Mouse (Mus musculus) neural tube, embryonic 14.5 days (tissue): ENCODE data around the gene Stk11. TPM values are rescaled to one million over a fixed set of nuclear protein-coding genes. Genes with fewer than 3 reads are reported as not detected.

Source experiments
- ATAC-seq: fragments of 200-750 bp; cut with Nextera tagmentation; 2 replicates; pipeline ENCODE4 v1.8.0; 2017; ENCODE audit warnings: low read depth, mild to moderate bottlenecking, moderate TSS enrichment, moderate library complexity
- H3K27ac ChIP-seq: fragments of 300-500 bp; sonication (generic); 2 replicates; pipeline ENCODE4 v1.5.1; 2014; ENCODE audit warnings: low read depth, mild to moderate bottlenecking, control low read depth, low read length, moderate library complexity, mixed read lengths
- H3K27me3 ChIP-seq: fragments of 300-500 bp; sonication (generic); 2 replicates; pipeline ENCODE4 v1.6.1; 2014; ENCODE audit warnings: low read length; ENCODE audit not compliant: control insufficient read depth, insufficient read depth
- H3K36me3 ChIP-seq: fragments of 300-500 bp; sonication (generic); 2 replicates; pipeline ENCODE4 v1.6.1; 2014; ENCODE audit warnings: low read length, mixed read lengths; ENCODE audit not compliant: control insufficient read depth, insufficient read depth
- H3K4me1 ChIP-seq: fragments of 300-500 bp; sonication (generic); 2 replicates; pipeline ENCODE4 v1.6.1; 2014; ENCODE audit warnings: low read length; ENCODE audit not compliant: control insufficient read depth, insufficient read depth
- H3K4me2 ChIP-seq: fragments of 300-500 bp; sonication (generic); 2 replicates; pipeline ENCODE4 v1.6.1; 2014; ENCODE audit warnings: mild to moderate bottlenecking, low read depth, low read length, control low read depth
- H3K4me3 ChIP-seq: fragments of 300-500 bp; sonication (generic); 2 replicates; pipeline ENCODE4 v1.5.1; 2014; ENCODE audit warnings: low read depth, low read length, control low read depth, mixed read lengths
- H3K9ac ChIP-seq: fragments of 300-500 bp; sonication (generic); replicated peaks from 2 replicates; pipeline ENCODE4 v1.6.1; 2014; ENCODE audit warnings: low read depth, mild to moderate bottlenecking, control low read depth, low read length, mixed read lengths
- H3K9me3 ChIP-seq: fragments of 300-500 bp; sonication (generic); 2 replicates; pipeline ENCODE4 v1.6.1; 2016; ENCODE audit warnings: low read length; ENCODE audit not compliant: control insufficient read depth
- WGBS: fragments of 180-500 bp; shearing (Covaris S2); extraction: QIAGEN DNeasy Blood & Tissue Kit; methylation state at CpG from one replicate; pipeline ENCODE4 v1.1.7; 2014; 5-methylcytosine and 5-hydroxymethylcytosine counted together
- polyA plus RNA-seq: library from polyadenylated mRNA; unstranded; fragments of >200 nt; fragmentation: Nextera tagmentation; extraction: Ambion mirVana; gene quantifications from 2 replicates; pipeline ENCODE4 v1.2.1, GENCODE M21; 2014

Gene Stk11
- polyA plus RNA-seq, 1 experiment from 2014 or later = 26.0 TPM

DNA sequence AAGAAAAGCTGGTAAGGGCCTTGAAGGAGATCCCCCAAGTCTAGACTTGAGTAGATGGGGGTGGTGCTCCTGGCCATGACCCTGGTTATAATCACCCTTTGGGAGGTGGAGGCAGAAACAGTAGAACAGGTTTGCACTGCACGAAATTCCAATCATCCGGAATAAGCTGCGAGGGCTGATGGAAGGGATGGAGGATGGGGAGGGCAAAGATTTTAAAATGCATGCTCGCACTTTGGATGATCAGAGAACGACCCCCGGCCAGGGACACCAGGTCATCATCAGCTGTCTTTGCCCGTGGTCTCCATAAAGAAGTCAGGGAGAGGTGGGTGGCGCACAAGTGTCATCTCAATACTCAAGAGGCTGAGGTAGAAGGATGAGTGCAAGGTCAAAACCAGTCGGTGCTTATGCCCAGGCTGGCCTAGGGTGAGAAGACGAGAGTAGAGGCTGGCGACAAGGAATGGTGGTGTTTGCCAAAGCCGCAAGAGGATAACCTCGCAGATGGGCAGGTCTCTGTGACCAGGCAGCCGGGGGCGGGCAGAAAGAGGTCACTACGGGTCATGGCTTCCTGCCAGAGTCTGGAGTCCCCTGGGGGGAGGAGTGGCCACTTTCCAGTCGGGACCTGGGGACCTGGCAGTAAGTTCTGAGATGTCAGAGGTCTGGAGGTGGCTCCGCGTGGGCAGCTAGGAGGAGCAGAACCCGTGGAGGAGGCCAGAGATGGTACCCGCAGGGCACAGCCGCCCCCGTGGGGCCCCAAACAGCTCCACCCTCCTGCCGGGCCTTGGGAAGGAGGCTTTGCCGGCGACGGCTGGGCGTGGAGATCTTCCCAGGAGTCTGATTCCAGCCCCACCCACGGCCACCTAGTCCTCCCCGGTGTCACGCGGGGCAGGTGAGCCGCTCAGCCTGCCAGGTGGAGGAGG, 45.1 kb downstream of the Stk11 start:
- Histone ChIP-seq H3K4me3 (peak overlapping the region; percentile 37), H3K36me3 (peaks cover 20% of the 10 kb centered on the region), H3K4me2 (peak overlapping the region; percentile 51; the same call in 1 of the 2 replicates), H3K9ac (peak overlapping the region; percentile 11; the same call in 1 of the 2 replicates), H3K4me1 (peaks cover 40% of the 10 kb centered on the region), H3K9me3 (no peaks in the 10 kb centered on the region), H3K27ac (peak overlapping the region; percentile 71), H3K27me3 (no peaks in the 10 kb centered on the region)
- 2% methylated on average over 30 of the region's 33 CpGs for WGBS
- ATAC-seq = no peak

DNA sequence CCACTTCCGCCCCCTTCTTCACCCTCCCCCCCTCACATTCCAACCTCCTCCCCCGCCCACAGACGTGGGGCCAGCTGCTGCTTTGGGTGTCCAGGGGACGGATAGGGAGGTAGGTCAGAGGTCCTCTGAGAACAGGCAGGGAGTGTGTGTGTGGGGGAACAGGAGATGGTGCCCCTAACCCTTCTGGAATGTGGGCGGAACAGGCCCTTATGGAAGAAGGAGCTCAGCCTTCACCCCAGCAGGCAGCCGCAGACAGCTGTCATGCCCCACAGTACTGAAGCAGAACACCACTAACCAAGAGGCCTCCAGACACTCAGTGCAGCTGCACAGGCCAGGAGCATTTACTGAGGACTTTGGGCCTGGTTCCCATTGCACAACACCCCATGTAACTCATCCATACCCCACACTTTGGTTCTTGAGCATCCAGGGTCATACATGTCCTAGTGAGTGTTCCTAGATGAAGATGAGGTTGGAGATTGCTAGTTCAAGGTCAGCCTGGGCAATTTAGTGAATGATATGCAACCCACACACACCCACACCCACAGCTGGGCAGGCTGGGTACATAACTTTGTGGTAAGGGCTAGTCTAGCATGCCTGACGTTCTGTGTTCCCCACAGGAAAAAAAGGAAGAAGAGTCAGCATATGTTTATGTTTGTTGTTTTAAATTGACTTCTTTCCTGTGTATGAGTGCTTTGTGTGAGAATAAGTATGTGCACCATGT, 46.1 kb downstream of the Stk11 start:
- ATAC-seq = no peak
- Histone ChIP-seq H3K4me1 (peaks cover 43% of the 10 kb centered on the region), H3K27me3 (no peaks in the 10 kb centered on the region), H3K9ac (no peak overlapping the region), H3K4me3 (no peak overlapping the region), H3K27ac (no peak overlapping the region; the same call in 1 of the 2 replicates), H3K36me3 (peaks cover 11% of the 10 kb centered on the region), H3K9me3 (no peaks in the 10 kb centered on the region), H3K4me2 (peak overlapping the region; percentile 51; the same call in 1 of the 2 replicates)
- 13% methylated on average over 7 of the region's 7 CpGs for WGBS

DNA sequence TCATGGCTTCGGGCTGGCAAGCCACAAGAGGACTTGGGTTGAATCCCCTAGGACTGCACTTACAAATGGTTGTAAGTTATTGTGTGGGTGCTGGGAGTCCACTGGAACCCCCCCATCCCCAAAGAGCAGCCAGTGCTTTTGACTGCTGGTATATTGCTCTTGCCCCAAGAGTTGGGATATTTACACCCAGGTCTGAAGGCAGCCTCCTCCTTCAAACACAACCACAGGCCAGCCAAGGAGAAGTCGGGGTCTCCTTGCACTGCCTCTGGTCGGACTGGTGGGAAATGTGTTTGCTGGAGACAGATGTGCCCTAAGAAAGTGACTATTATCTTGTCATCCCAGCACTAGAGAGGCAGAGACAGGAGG, 46.6 kb downstream of the Stk11 start:
- Histone ChIP-seq H3K27me3 (no peaks in the 10 kb centered on the region), H3K36me3 (peaks cover 6% of the 10 kb centered on the region), H3K4me1 (peaks cover 41% of the 10 kb centered on the region), H3K4me3 (no peak overlapping the region), H3K9me3 (no peaks in the 10 kb centered on the region), H3K4me2 (no peak overlapping the region), H3K27ac (no peak overlapping the region), H3K9ac (no peak overlapping the region)
- ATAC-seq = no peak
- 85% methylated on average over 3 of the region's 3 CpGs for WGBS

DNA sequence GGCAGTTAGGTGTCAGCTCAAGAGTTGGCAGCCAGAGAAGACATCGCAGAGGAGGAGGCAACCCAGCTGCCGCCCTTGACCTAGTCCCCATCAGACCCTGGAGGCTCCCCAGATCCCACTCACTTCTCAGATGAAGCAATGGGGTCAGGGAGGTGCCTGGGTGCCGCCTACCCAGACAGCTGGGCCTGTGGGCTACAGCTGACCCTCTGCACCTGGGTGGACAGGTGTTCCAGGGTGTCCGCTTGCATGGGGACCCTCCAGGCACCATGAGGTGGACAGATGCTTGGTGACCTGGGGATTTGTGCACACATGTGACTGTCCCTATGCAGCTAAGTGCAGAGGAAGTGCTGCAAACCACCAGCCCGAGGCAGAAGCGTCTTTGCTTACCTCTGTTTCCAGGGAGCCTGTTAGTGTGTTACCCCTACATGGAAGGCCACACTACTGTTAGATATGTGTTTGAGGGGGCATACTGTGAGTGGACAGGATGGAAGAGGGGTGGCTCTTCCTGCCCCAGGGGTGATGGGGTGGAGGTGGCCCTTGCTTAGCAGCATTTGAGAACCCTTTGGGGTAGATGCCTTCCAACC, 47.2 kb downstream of the Stk11 start:
- Histone ChIP-seq H3K4me1 (peaks cover 36% of the 10 kb centered on the region), H3K9me3 (no peaks in the 10 kb centered on the region), H3K27me3 (no peaks in the 10 kb centered on the region), H3K9ac (no peak overlapping the region), H3K4me3 (no peak overlapping the region), H3K4me2 (no peak overlapping the region), H3K36me3 (no peaks in the 10 kb centered on the region), H3K27ac (no peak overlapping the region)
- 84% methylated on average over 6 of the region's 6 CpGs for WGBS
- no peak for ATAC-seq

DNA sequence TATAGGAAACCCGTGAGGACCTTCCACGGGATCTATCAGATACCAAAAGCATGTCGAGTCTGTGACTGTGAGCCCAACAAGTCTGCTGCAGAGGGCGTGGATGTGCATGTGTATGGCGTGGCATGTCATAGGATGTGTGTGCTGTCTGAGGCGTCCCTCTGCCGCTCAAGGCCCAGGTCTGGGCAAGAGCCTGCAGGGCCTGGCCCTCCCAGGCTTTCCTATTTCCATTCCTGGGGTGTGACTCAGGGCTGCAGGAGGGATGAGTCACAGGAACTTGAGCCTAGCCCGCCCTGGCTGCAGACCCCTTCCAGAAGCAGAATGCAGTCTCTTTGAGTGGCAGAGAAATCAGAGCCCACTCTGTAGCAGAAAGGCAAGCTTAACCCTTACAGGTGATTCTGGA, 48.1 kb downstream of the Stk11 start:
- H3K36me3 ChIP-seq = no peaks in the 10 kb centered on the region
- H3K4me2 ChIP-seq = peak overlapping the region; percentile 94; the same call in 1 of the 2 replicates
- H3K27me3 ChIP-seq = no peaks in the 10 kb centered on the region
- H3K27ac ChIP-seq = no peak overlapping the region
- no peaks in the 10 kb centered on the region for H3K9me3 ChIP-seq
- no peak overlapping the region for H3K4me3 ChIP-seq
- H3K9ac ChIP-seq = peak overlapping the region; percentile 34; the same call in 1 of the 2 replicates
- H3K4me1 ChIP-seq = peaks cover 39% of the 10 kb centered on the region
- ATAC-seq = no peak
- WGBS = 76% methylated on average over 8 of the region's 8 CpGs

DNA sequence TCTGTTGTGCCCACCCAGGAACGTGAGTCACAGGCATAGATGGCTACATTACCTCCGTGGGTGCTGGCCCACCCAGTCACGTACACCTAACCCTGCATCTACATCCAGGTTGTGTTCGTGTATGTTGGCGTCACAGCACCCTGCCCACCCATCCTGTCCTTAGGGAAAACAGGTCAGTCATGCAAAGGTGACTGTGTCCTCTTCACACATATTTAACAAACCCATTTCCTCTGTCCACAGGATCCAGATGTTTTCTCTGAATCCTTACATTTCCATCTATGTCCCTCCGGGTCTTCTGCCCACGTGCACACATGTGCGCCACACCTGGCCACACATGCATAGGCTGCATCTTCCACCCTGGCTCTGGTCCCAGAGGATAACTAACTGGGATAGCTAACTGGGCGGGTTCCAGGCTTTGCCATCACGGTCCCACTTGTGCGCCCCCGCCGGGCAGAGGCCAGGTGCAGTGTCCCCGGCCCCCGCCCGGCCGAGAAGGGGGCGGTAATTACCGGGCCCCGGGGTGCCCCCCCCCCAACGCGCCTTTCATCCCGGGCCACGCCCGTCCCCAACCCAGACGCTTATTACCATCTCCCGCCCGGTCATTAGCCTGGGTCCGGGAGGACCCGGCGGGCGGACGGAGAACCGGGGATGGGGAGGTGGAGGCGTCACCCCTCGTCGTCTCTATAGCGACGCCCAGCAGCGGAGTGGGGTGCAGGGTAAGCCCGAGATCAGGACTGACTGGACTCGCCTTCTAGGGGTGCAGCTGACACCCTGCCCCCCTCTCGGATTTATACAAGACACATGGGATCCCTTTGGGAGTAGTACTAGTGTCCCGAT, 48.8 kb downstream of the Stk11 start:
- no peaks in the 10 kb centered on the region for H3K27me3 ChIP-seq
- no peaks in the 10 kb centered on the region for H3K36me3 ChIP-seq
- peak overlapping the region; percentile 38 for H3K4me3 ChIP-seq
- 8% methylated on average over 43 of the region's 44 CpGs for WGBS
- peak overlapping the region; percentile 94 for H3K4me2 ChIP-seq
- peak overlapping the region; percentile 74 for H3K9ac ChIP-seq
- ATAC-seq = no peak; the same call in 1 of the 2 replicates
- H3K9me3 ChIP-seq = no peaks in the 10 kb centered on the region
- H3K4me1 ChIP-seq = peaks cover 41% of the 10 kb centered on the region
- H3K27ac ChIP-seq = peak overlapping the region; percentile 90

DNA sequence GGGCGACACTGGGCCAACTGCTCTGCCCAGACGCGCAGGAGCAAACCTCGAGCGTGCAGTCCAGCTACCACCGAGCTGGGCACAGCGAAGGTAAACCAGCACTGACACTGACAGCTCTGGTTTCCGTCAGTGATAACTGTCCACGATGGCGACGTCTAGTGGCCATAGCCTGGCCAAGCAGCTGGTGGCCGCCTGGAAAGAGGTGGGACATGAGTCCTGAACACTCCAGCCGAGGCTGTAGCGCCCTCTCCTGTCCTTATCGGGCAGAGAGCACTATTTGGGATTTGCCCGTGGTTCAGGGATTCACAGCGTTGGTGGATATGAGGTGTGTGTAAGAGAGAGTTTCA, 49.4 kb downstream of the Stk11 start:
- under 1% methylated on average over 17 of the region's 17 CpGs for WGBS
- Histone ChIP-seq H3K36me3 (peaks cover 4% of the 10 kb centered on the region), H3K27me3 (no peaks in the 10 kb centered on the region), H3K9me3 (no peaks in the 10 kb centered on the region), H3K9ac (peak overlapping the region; percentile 74), H3K27ac (peak overlapping the region; percentile 90), H3K4me1 (peaks cover 47% of the 10 kb centered on the region), H3K4me3 (peak overlapping the region; percentile 38), H3K4me2 (peak overlapping the region; percentile 94)
- peak; percentile 42 for ATAC-seq

DNA sequence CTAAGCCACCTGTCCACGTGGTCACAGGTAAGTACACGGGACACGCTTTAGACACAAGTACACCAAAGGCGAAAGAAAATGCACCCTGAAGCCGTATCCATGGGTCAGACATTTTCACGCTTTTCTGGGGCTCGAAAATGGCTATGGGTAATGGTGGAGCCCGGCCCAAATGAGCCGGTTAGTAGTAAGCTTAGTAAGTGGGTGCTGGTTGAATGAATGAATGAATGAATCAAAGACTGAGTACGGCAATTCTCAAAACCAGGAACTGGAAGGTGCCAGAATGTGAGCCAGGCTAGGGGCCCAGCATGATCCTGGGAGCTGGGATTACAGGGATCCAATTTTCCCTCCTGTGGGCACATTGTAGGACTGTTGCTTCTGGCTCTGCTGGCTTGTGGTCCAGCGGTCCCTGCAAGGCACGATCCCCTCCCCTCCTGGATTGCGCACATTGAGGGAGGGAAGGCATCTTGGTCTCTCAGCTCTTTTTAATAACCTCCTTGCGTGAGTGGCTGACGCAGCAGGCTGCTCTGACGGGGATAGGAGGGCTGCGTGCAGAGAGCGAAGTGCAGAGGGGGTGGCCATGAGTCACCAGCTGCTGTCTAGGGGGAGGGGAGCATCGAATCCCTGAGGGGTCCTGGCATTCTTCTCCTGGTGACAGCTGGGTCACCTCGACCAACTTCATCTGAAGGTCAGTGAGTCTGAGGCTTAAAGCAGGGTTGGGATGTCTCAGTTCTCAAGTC, 50.0 kb downstream of the Stk11 start, which contains the start of gene Cirbp:
Gene Cirbp, plus strand, starts transcription at position 594 of the 737 bp plus-strand sequence.
- WGBS = 10% methylated on average over 19 of the region's 20 CpGs
- peaks cover 47% of the 10 kb centered on the region for H3K4me1 ChIP-seq

More for the DNA sequence above, 50.0 kb downstream of the Stk11 start, which contains the start of gene Cirbp:
- Histone ChIP-seq H3K4me2 (peak within 1 kb of the TSS; percentile 94), H3K9me3 (no peaks in the 10 kb centered on the region), H3K36me3 (peaks cover 10% of the 10 kb centered on the region), H3K9ac (peak within 1 kb of the TSS; percentile 74), H3K27ac (peak within 1 kb of the TSS; percentile 90), H3K27me3 (no peaks in the 10 kb centered on the region), H3K4me3 (peak within 1 kb of the TSS; percentile 94)
- ATAC-seq = peak; percentile 4; the same call in 1 of the 2 replicates
